Mouse (Mus musculus) myocyte (in vitro differentiated cells): ENCODE results near the gene Gm15155. TPM values are rescaled to one million over a fixed set of nuclear protein-coding genes. Genes with fewer than 3 reads are reported as not detected.
"Not testable (repeated sequence)": the region's sequence is repeated elsewhere in the genome, so short reads cannot be mapped to it uniquely, and the experiment has no call there.

Experiments
- H3K27me3 ChIP-seq: one replicate; pipeline ENCODE4 v1.6.1; 2011; ENCODE audit not compliant: control insufficient read depth, insufficient read depth, insufficient read length
- H3K36me3 ChIP-seq: one replicate; pipeline ENCODE4 v1.6.1; 2011; ENCODE audit not compliant: control insufficient read depth, insufficient read depth
- H3K4me2 ChIP-seq: one replicate; pipeline ENCODE4 v1.6.1; 2011; ENCODE audit warnings: low read depth, control low read depth
- H3K4me3 ChIP-seq: one replicate; pipeline ENCODE4 v1.5.1; 2011; ENCODE audit warnings: mild to moderate bottlenecking, control low read depth, moderate library complexity
- H3K79me2 ChIP-seq: one replicate; pipeline ENCODE4 v1.6.1; 2011; ENCODE audit not compliant: control insufficient read depth, insufficient read depth
- H3ac ChIP-seq: one replicate; pipeline ENCODE4 v1.6.1; 2011; ENCODE audit not compliant: control insufficient read depth, insufficient read length
- CEBPB ChIP-seq: IDR thresholded peaks from 2 replicates; pipeline ENCODE4 v1.6.1; 2011; ENCODE audit warnings: mild to moderate bottlenecking, moderate library complexity; ENCODE audit not compliant: poor library complexity, insufficient read depth, severe bottlenecking
- E2F4 ChIP-seq: IDR thresholded peaks from one replicate; pipeline ENCODE4 v1.6.1; 2011; ENCODE audit warnings: mild to moderate bottlenecking, control low read depth, moderate library complexity; ENCODE audit not compliant: insufficient read depth
- MAX ChIP-seq: IDR thresholded peaks from one replicate; pipeline ENCODE4 v1.6.1; 2011; ENCODE audit warnings: low read depth, mild to moderate bottlenecking, control low read depth
- MYOD1 ChIP-seq, 3 experiments: IDR thresholded peaks; one replicate each; pipeline ENCODE4 v1.6.1; 2011; ENCODE audit warnings: control low read depth in 2 of 3, low read depth in 2 of 3, mild to moderate bottlenecking in 2 of 3, moderate library complexity in 1 of 3; ENCODE audit not compliant: insufficient read length in 2 of 3, control insufficient read depth in 1 of 3
- MYOG ChIP-seq, 3 experiments: IDR thresholded peaks; one replicate each; pipeline ENCODE4 v1.6.1; 2011; ENCODE audit warnings: control low read depth in 2 of 3, low read depth in 2 of 3, mild to moderate bottlenecking in 2 of 3; ENCODE audit not compliant: insufficient read length in 2 of 3, control insufficient read depth in 1 of 3, insufficient read depth in 1 of 3
- POLR2A ChIP-seq: IDR thresholded peaks from one replicate; pipeline ENCODE4 v1.6.1; 2011; ENCODE audit warnings: low read depth, mild to moderate bottlenecking, control low read depth, moderate library complexity; ENCODE audit not compliant: insufficient read length
- POLR2AphosphoS2 ChIP-seq: IDR thresholded peaks from one replicate; pipeline ENCODE4 v1.6.1; 2011; ENCODE audit warnings: low read depth, control low read depth; ENCODE audit not compliant: insufficient read length
- REST ChIP-seq: IDR thresholded peaks from one replicate; pipeline ENCODE4 v1.6.1; 2011; ENCODE audit warnings: mild to moderate bottlenecking, control low read depth, moderate library complexity; ENCODE audit not compliant: insufficient read depth, insufficient read length
- SRF ChIP-seq: IDR thresholded peaks from one replicate; pipeline ENCODE4 v1.6.1; 2011; ENCODE audit warnings: low read depth; ENCODE audit not compliant: control insufficient read depth, insufficient read length
- TCF12 ChIP-seq: IDR thresholded peaks from one replicate; pipeline ENCODE4 v1.6.1; 2011; ENCODE audit warnings: mild to moderate bottlenecking, control low read depth; ENCODE audit not compliant: poor library complexity, insufficient read depth, severe bottlenecking
- TCF3 ChIP-seq: IDR thresholded peaks from one replicate; pipeline ENCODE4 v1.6.1; 2011; ENCODE audit warnings: low read depth, control low read depth; ENCODE audit not compliant: insufficient read length
- USF1 ChIP-seq: IDR thresholded peaks from one replicate; pipeline ENCODE4 v1.6.1; 2011; ENCODE audit warnings: low read depth, mild to moderate bottlenecking, control low read depth, moderate library complexity
- polyA plus RNA-seq: library from polyadenylated mRNA; unstranded; fragments of >200 nt; fragmentation: generic; extraction: Trizol; gene quantifications from one replicate; pipeline ENCODE4 v1.2.1, GENCODE M21; 2012; ENCODE audit warnings: missing spikeins

Gm15155 gene
- polyA plus RNA-seq, 1 experiment: not detected

- H3K36me3 ChIP-seq: no peaks in the 10 kb centered on the region
- H3ac ChIP-seq: no peak overlapping the region
- no peaks in the 10 kb centered on the region for H3K79me2 ChIP-seq
- H3K27me3 ChIP-seq: no peaks in the 10 kb centered on the region
- H3K4me3 ChIP-seq: no peak overlapping the region
- no peak overlapping the region for H3K4me2 ChIP-seq
- TF ChIP-seq POLR2AphosphoS2 (no peak), REST (no peak), MYOG (IDR thresholded peaks at IDR 0.05; ENCODE audit: control insufficient read depth in 1 of 3, insufficient read depth in 1 of 3, insufficient read length in 2 of 3, low read depth in 2 of 3) (no peak), POLR2A (no peak), MAX (no peak), E2F4 (no peak), CEBPB (no peak), SRF (no peak), MYOD1 (IDR thresholded peaks at IDR 0.05; ENCODE audit: control insufficient read depth in 1 of 3, insufficient read length in 2 of 3, low read depth in 2 of 3) (no peak)
Measured at GRCm38 (mm10) chrX:155657971-155658370, 33.4 kb downstream of the Gm15155 start.

DNA sequence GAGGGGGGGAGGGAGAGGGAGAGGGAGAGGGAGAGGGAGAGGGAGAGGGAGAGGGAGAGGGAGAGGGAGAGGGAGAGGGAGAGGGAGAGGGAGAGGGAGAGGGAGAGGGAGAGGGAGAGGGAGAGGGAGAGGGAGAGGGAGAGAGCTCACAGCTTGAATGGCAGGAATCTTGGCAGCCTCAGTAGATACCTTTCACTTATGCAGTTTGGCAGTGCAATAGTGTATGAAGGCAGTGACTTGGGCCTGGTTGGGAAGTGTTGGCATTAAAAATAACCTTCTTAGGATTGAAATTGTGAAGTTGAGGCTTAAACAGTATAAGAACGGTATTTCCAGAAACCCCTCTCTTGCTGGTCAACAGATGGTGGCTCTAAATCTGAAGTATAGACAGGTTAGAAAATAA lies 65.9 kb downstream of the Gm15155 start:
- H3K27me3 ChIP-seq, H3K4me2 ChIP-seq, H3K36me3 ChIP-seq, H3K79me2 ChIP-seq, H3ac ChIP-seq, H3K4me3 ChIP-seq: not testable (repeated sequence)

GRCm38 (mm10) chrX:155724157-155724556 lies 99.6 kb downstream of the Gm15155 start:
- Histone ChIP-seq H3K79me2 (no peaks in the 10 kb centered on the region), H3ac (no peak overlapping the region), H3K4me2 (no peak overlapping the region), H3K27me3 (no peaks in the 10 kb centered on the region), H3K36me3 (no peaks in the 10 kb centered on the region), H3K4me3 (no peak overlapping the region)
- TF ChIP-seq REST (no peak), MYOG (IDR thresholded peaks at IDR 0.05; ENCODE audit: control insufficient read depth in 1 of 3, insufficient read depth in 1 of 3, insufficient read length in 2 of 3, low read depth in 2 of 3) (no peak), E2F4 (no peak), TCF3 (no peak), POLR2AphosphoS2 (no peak), POLR2A (no peak), TCF12 (no peak), CEBPB (no peak), MYOD1 (IDR thresholded peaks at IDR 0.05; ENCODE audit: control insufficient read depth in 1 of 3, insufficient read length in 2 of 3, low read depth in 2 of 3) (no peak), USF1 (no peak), MAX (no peak), SRF (no peak)

DNA sequence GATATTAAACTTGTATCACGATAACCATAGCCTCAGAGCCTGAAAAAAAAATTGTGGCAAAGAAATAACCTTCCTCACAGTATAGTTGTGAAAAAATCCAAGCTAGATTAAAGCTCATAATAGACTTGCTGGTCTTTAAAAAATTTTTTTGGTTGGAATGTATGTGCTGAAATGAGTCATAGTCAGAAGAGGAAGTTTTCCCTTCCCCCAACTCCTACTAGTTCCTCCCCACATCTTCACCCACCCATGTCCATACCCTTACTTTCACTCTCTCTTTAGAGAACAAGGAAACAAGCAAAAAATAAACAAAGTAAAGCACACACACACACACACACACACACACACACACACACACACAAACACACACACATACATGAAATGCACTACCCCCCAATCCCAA lies 103.8 kb downstream of the Gm15155 start:
- Histone ChIP-seq H3K36me3 (no peaks in the 10 kb centered on the region), H3ac (no peak overlapping the region), H3K4me3 (no peak overlapping the region), H3K79me2 (no peaks in the 10 kb centered on the region), H3K27me3 (no peaks in the 10 kb centered on the region), H3K4me2 (no peak overlapping the region)
- TF ChIP-seq TCF3: no peak
- no peak for TF ChIP-seq E2F4
- no peak for TF ChIP-seq MYOD1 (IDR thresholded peaks at IDR 0.05; ENCODE audit: control insufficient read depth in 1 of 3, insufficient read length in 2 of 3, low read depth in 2 of 3)
- no peak for TF ChIP-seq POLR2AphosphoS2

DNA sequence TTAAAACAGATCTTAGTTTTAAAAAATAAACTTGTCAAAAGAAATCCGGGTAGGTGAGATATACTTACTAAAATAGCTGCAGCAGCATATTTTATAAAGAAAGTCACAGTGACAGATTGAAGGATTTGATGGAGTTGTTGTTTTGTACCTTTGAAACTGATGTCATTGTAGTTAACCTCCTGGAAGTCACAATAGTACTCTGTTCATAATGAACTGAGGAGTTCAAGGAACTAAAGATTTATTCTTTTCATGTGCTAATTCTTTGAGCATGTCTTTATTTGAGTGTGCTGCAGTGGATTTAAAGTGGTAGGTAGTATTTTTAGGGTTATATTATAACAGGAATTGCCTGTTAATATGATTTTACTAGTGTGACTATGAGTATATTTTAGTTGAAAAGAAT lies 263.6 kb downstream of the Gm15155 start:
- H3K4me3 ChIP-seq: no peak overlapping the region
- no peaks in the 10 kb centered on the region for H3K36me3 ChIP-seq
- no peak overlapping the region for H3K4me2 ChIP-seq
- TF ChIP-seq USF1: no peak
- no peaks in the 10 kb centered on the region for H3K27me3 ChIP-seq
- H3K79me2 ChIP-seq: no peaks in the 10 kb centered on the region
- H3ac ChIP-seq: no peak overlapping the region

GRCm38 (mm10) chrX:155900040-155900439 lies 275.5 kb downstream of the Gm15155 start:
- Histone ChIP-seq H3K4me3 (no peak overlapping the region), H3K79me2 (no peaks in the 10 kb centered on the region), H3K27me3 (no peaks in the 10 kb centered on the region), H3ac (no peak overlapping the region), H3K36me3 (no peaks in the 10 kb centered on the region), H3K4me2 (no peak overlapping the region)
- TF ChIP-seq POLR2A (no peak), MYOG (IDR thresholded peaks at IDR 0.05; ENCODE audit: control insufficient read depth in 1 of 3, insufficient read depth in 1 of 3, insufficient read length in 2 of 3, low read depth in 2 of 3) (no peak), SRF (no peak), USF1 (no peak), E2F4 (no peak), POLR2AphosphoS2 (no peak), MYOD1 (IDR thresholded peaks at IDR 0.05; ENCODE audit: control insufficient read depth in 1 of 3, insufficient read length in 2 of 3, low read depth in 2 of 3) (no peak), TCF12 (no peak), TCF3 (no peak), REST (no peak), CEBPB (no peak), MAX (no peak)
